In genomic region chr7:117146809-117147208, GRCm38 (mm10) we compare ENCODE assay signal across 19 mouse cellular contexts.
DNase-seq lines count a peak whose midpoint lies in the region; ATAC-seq lines count a peak whose summit lies in the region.
"Had no signal": no experiment of that assay in that cellular context is flagged by ENCODE, and none has a peak within 500 bp of the region (broad histone marks: within the 10 kb centered on the region; RNA-seq: fewer than 3 reads in every experiment).

No protein-coding gene starts in this region.

- no peaks in the 10 kb centered on the region for H3K4me1 ChIP-seq in embryonic facial prominence, embryonic 15.5 days
- no peaks in the 10 kb centered on the region for H3K4me1 ChIP-seq in midbrain, embryonic 11.5 days (ENCODE audit: control insufficient read depth, insufficient read depth, low read length)
- H3K4me1 ChIP-seq: heart, embryonic 15.5 days; liver, embryonic 13.5 days had no signal

- H3K4me2 ChIP-seq in embryonic facial prominence, embryonic 15.5 days (replicated peaks), result no peak overlapping the region
- H3K4me2 ChIP-seq in midbrain, embryonic 11.5 days, result no peak overlapping the region
- H3K4me2 ChIP-seq: heart, embryonic 15.5 days; liver, embryonic 13.5 days had no signal

- H3K27ac ChIP-seq in embryonic facial prominence, embryonic 15.5 days (replicated peaks), result 0 out of 2 replicates have a peak overlapping the region, but pooled peaks have one; percentile 22
- no peak overlapping the region for H3K27ac ChIP-seq in midbrain, embryonic 11.5 days (ENCODE audit: low read depth, low read length)
- H3K27ac ChIP-seq: heart, adult 2 months; heart, embryonic 15.5 days; liver, embryonic 13.5 days had no signal

- H3K4me3 ChIP-seq in embryonic facial prominence, embryonic 15.5 days (replicated peaks), result no peak overlapping the region
- no peak overlapping the region for H3K4me3 ChIP-seq in midbrain, embryonic 11.5 days (ENCODE audit: low read depth, low read length)
- H3K4me3 ChIP-seq: heart, adult 2 months; heart, embryonic 15.5 days; liver, embryonic 13.5 days had no signal

- intact Hi-C loops in left cerebral cortex, postnatal 4 days (cut with DNase I), result no loop called here

- no peaks in the 10 kb centered on the region for H3K36me3 ChIP-seq in embryonic facial prominence, embryonic 15.5 days
- no peaks in the 10 kb centered on the region for H3K36me3 ChIP-seq in midbrain, embryonic 11.5 days (ENCODE audit: control insufficient read depth, insufficient read depth, low read length)
- H3K36me3 ChIP-seq: heart, embryonic 15.5 days; liver, embryonic 13.5 days had no signal

- no peaks in the 10 kb centered on the region for H3K9me3 ChIP-seq in embryonic facial prominence, embryonic 15.5 days (replicated peaks)
- H3K9me3 ChIP-seq in midbrain, embryonic 11.5 days (ENCODE audit: control insufficient read depth, low read length), result no peaks in the 10 kb centered on the region
- H3K9me3 ChIP-seq: heart, embryonic 15.5 days; liver, embryonic 13.5 days had no signal

- H3K9ac ChIP-seq in embryonic facial prominence, embryonic 15.5 days, result no peak overlapping the region
- H3K9ac ChIP-seq in midbrain, embryonic 11.5 days (ENCODE audit: low read length), result no peak overlapping the region
- H3K9ac ChIP-seq: heart, embryonic 15.5 days; liver, embryonic 13.5 days had no signal

- WGBS in embryonic facial prominence, embryonic 15.5 days, result 38% methylated on average over 7 of the region's 7 CpGs
- 93% methylated on average over 7 of the region's 7 CpGs for WGBS in midbrain, embryonic 11.5 days

- ATAC-seq in embryonic facial prominence, embryonic 15.5 days (ENCODE audit: insufficient number of reproducible peaks, low FRiP score, low TSS enrichment, low read depth), result no peak
- ATAC-seq in midbrain, embryonic 11.5 days (ENCODE audit: low FRiP score), result no peak
- ATAC-seq: activated CD4-positive, CD25-positive, alpha-beta regulatory T cell, adult 4 months; midbrain, embryonic 16.5 days; Patski had no signal

- no peaks in the 10 kb centered on the region for H3K27me3 ChIP-seq in embryonic facial prominence, embryonic 15.5 days
- no peaks in the 10 kb centered on the region for H3K27me3 ChIP-seq in midbrain, embryonic 11.5 days (ENCODE audit: control insufficient read depth, insufficient read depth, low read length)
- H3K27me3 ChIP-seq: heart, embryonic 15.5 days; liver, embryonic 13.5 days; Patski had no signal

- peak; percentile 27 for DNase-seq in left cerebral cortex, adult 11 months (ENCODE audit: low spot score)
- DNase-seq in left cerebral cortex, postnatal 4 days, result no peak
- DNase-seq in left cerebral cortex, adult 9 months (ENCODE audit: low spot score in 2 of 2), result peak; percentile 44 to 48
- DNase-seq in telencephalon, adult 2 months (ENCODE audit: low read depth, low spot score), result peak; percentile 89
- DNase-seq in midbrain, embryonic 11.5 days (ENCODE audit: low spot score, missing footprints), result no peak
- no peak for DNase-seq in lung, postnatal 10 days
- DNase-seq: adrenal gland, postnatal 14 days; cerebellum, adult 18-20 months; gastrocnemius, postnatal 10 days; heart, adult 2 months; kidney, adult 2 months; kidney, postnatal 14 days; layer of hippocampus, adult 9-11 months; liver, embryonic 13.5 days had no signal

Comparison
In these comparisons a context has a peak if more than half of its experiments do, and no peak if none do; other contexts are left out.
1. DNase-seq: peak in left cerebral cortex, adult 11 months (single experiment), left cerebral cortex, adult 9 months (2 of 2) and telencephalon, adult 2 months (single experiment); none in left cerebral cortex, postnatal 4 days (single experiment), midbrain, embryonic 11.5 days (single experiment) and lung, postnatal 10 days (single experiment).